Mouse (Mus musculus): ENCODE results near the gene Slc25a21. TPM values are rescaled to one million over a fixed set of nuclear protein-coding genes. Genes with fewer than 3 reads are reported as not detected.
A peak's percentile ranks its signal among the peaks of the same experiment; 100 is the strongest.
"Not testable (repeated sequence)": the region's sequence is repeated elsewhere in the genome, so short reads cannot be mapped to it uniquely, and the experiment has no call there.

The Slc25a21 gene
- polyA plus RNA-seq, 1 experiment from 2014 or later, result 2.3 TPM

- H3K4me3 ChIP-seq (ENCODE audit: low read depth, low read length); H3K9me3 ChIP-seq (ENCODE audit: control insufficient read depth, low read length); H3K27ac ChIP-seq (ENCODE audit: low read depth, low read length); H3K9ac ChIP-seq (ENCODE audit: low read length); H3K4me2 ChIP-seq (ENCODE audit: low read depth, low read length, severe bottlenecking); H3K36me3 ChIP-seq (ENCODE audit: control insufficient read depth, insufficient read depth, low read length); H3K27me3 ChIP-seq (ENCODE audit: control insufficient read depth, insufficient read depth, low read length); ATAC-seq (replicated peaks; ENCODE audit: low FRiP score); DNase-seq (ENCODE audit: low spot score); H3K4me1 ChIP-seq (replicated peaks; ENCODE audit: control insufficient read depth, insufficient read depth, low read length): not testable (repeated sequence)
- 89% methylated on average over 5 of the region's 5 CpGs for WGBS
Measured at GRCm38 (mm10) chr12:57212463-57212862, 15.2 kb upstream of the Slc25a21 start.

GRCm38 (mm10) chr12:57211353-57212311 lies 14.4 kb upstream of the Slc25a21 start:
- H3K27me3 ChIP-seq (ENCODE audit: control insufficient read depth, insufficient read depth, low read length), result no peaks in the 10 kb centered on the region
- no peak overlapping the region for H3K27ac ChIP-seq (ENCODE audit: low read depth, low read length)
- H3K4me2 ChIP-seq (ENCODE audit: low read depth, low read length, severe bottlenecking), result peak overlapping the region; percentile 84
- no peaks in the 10 kb centered on the region; the same call in 1 of the 2 replicates for H3K4me1 ChIP-seq (replicated peaks; ENCODE audit: control insufficient read depth, insufficient read depth, low read length)
- peak; percentile 65 for DNase-seq (ENCODE audit: low spot score)
- no peaks in the 10 kb centered on the region for H3K9me3 ChIP-seq (ENCODE audit: control insufficient read depth, low read length)
- ATAC-seq (replicated peaks; ENCODE audit: low FRiP score), result peak; percentile 85
- no peaks in the 10 kb centered on the region for H3K36me3 ChIP-seq (ENCODE audit: control insufficient read depth, insufficient read depth, low read length)
- H3K9ac ChIP-seq (ENCODE audit: low read length), result peak overlapping the region; percentile 70
- H3K4me3 ChIP-seq (ENCODE audit: low read depth, low read length), result peak overlapping the region; percentile 42
- 9% methylated on average over 30 of the region's 30 CpGs for WGBS

GRCm38 (mm10) chr12:57204276-57204851 lies 7.1 kb upstream of the Slc25a21 start:
- Histone ChIP-seq H3K9ac (ENCODE audit: low read length) (no peak overlapping the region), H3K36me3 (ENCODE audit: control insufficient read depth, insufficient read depth, low read length) (no peaks in the 10 kb centered on the region), H3K9me3 (ENCODE audit: control insufficient read depth, low read length) (no peaks in the 10 kb centered on the region), H3K4me1 (replicated peaks; ENCODE audit: control insufficient read depth, insufficient read depth, low read length) (no peaks in the 10 kb centered on the region), H3K27ac (ENCODE audit: low read depth, low read length) (no peak overlapping the region), H3K4me3 (ENCODE audit: low read depth, low read length) (no peak overlapping the region), H3K4me2 (ENCODE audit: low read depth, low read length, severe bottlenecking) (no peak overlapping the region), H3K27me3 (ENCODE audit: control insufficient read depth, insufficient read depth, low read length) (no peaks in the 10 kb centered on the region)
- no peak for ATAC-seq (replicated peaks; ENCODE audit: low FRiP score)
- no peak for DNase-seq (ENCODE audit: low spot score)
- WGBS, result 88% methylated on average over 4 of the region's 4 CpGs

- Histone ChIP-seq H3K36me3 (ENCODE audit: control insufficient read depth, insufficient read depth, low read length) (no peaks in the 10 kb centered on the region), H3K9ac (ENCODE audit: low read length) (no peak overlapping the region), H3K4me1 (replicated peaks; ENCODE audit: control insufficient read depth, insufficient read depth, low read length) (no peaks in the 10 kb centered on the region; the same call in 1 of the 2 replicates), H3K4me2 (ENCODE audit: low read depth, low read length, severe bottlenecking) (no peak overlapping the region), H3K27ac (ENCODE audit: low read depth, low read length) (no peak overlapping the region), H3K27me3 (ENCODE audit: control insufficient read depth, insufficient read depth, low read length) (no peaks in the 10 kb centered on the region), H3K9me3 (ENCODE audit: control insufficient read depth, low read length) (no peaks in the 10 kb centered on the region), H3K4me3 (ENCODE audit: low read depth, low read length) (no peak overlapping the region)
- no peak for ATAC-seq (replicated peaks; ENCODE audit: low FRiP score)
- 90% methylated on average over 3 of the region's 3 CpGs for WGBS
- no peak for DNase-seq (ENCODE audit: low spot score)
Measured at GRCm38 (mm10) chr12:57201901-57202300, 4.6 kb upstream of the Slc25a21 start.

GRCm38 (mm10) chr12:57199427-57199826 lies 2.2 kb upstream of the Slc25a21 start:
- H3K9ac ChIP-seq (ENCODE audit: low read length), result no peak overlapping the region
- ATAC-seq (replicated peaks; ENCODE audit: low FRiP score) (no peak), DNase-seq (ENCODE audit: low spot score) (no peak)
- no peak overlapping the region for H3K27ac ChIP-seq (ENCODE audit: low read depth, low read length)
- H3K4me1 ChIP-seq (replicated peaks; ENCODE audit: control insufficient read depth, insufficient read depth, low read length), result no peaks in the 10 kb centered on the region; the same call in 1 of the 2 replicates
- no peaks in the 10 kb centered on the region for H3K27me3 ChIP-seq (ENCODE audit: control insufficient read depth, insufficient read depth, low read length)
- H3K36me3 ChIP-seq (ENCODE audit: control insufficient read depth, insufficient read depth, low read length), result no peaks in the 10 kb centered on the region
- no peak overlapping the region for H3K4me2 ChIP-seq (ENCODE audit: low read depth, low read length, severe bottlenecking)
- H3K9me3 ChIP-seq (ENCODE audit: control insufficient read depth, low read length), result no peaks in the 10 kb centered on the region
- WGBS, result 90% methylated on average over 2 of the region's 2 CpGs
- H3K4me3 ChIP-seq (ENCODE audit: low read depth, low read length), result no peak overlapping the region

- no peaks in the 10 kb centered on the region for H3K9me3 ChIP-seq (ENCODE audit: control insufficient read depth, low read length)
- no peak overlapping the region for H3K27ac ChIP-seq (ENCODE audit: low read depth, low read length)
- H3K27me3 ChIP-seq (ENCODE audit: control insufficient read depth, insufficient read depth, low read length), result no peaks in the 10 kb centered on the region
- H3K4me2 ChIP-seq (ENCODE audit: low read depth, low read length, severe bottlenecking), result no peak overlapping the region
- DNase-seq (ENCODE audit: low spot score) (no peak), ATAC-seq (replicated peaks; ENCODE audit: low FRiP score) (no peak)
- no peak overlapping the region for H3K9ac ChIP-seq (ENCODE audit: low read length)
- H3K4me1 ChIP-seq (replicated peaks; ENCODE audit: control insufficient read depth, insufficient read depth, low read length), result no peaks in the 10 kb centered on the region; the same call in 1 of the 2 replicates
- H3K4me3 ChIP-seq (ENCODE audit: low read depth, low read length), result no peak overlapping the region
- no peaks in the 10 kb centered on the region for H3K36me3 ChIP-seq (ENCODE audit: control insufficient read depth, insufficient read depth, low read length)
Measured at GRCm38 (mm10) chr12:57198269-57198668, 997 bp upstream of the Slc25a21 start.

- peak; percentile 72 for DNase-seq (ENCODE audit: low spot score)
- H3K9me3 ChIP-seq (ENCODE audit: control insufficient read depth, low read length), result no peaks in the 10 kb centered on the region
- H3K36me3 ChIP-seq (ENCODE audit: control insufficient read depth, insufficient read depth, low read length), result no peaks in the 10 kb centered on the region
- H3K27ac ChIP-seq (ENCODE audit: low read depth, low read length), result no peak overlapping the region; the same call in 1 of the 2 replicates
- peak overlapping the region; percentile 88 for H3K4me2 ChIP-seq (ENCODE audit: low read depth, low read length, severe bottlenecking)
- no peaks in the 10 kb centered on the region for H3K27me3 ChIP-seq (ENCODE audit: control insufficient read depth, insufficient read depth, low read length)
- ATAC-seq (replicated peaks; ENCODE audit: low FRiP score), result peak; percentile 72
- peak overlapping the region; percentile 50 for H3K4me3 ChIP-seq (ENCODE audit: low read depth, low read length)
- H3K9ac ChIP-seq (ENCODE audit: low read length), result peak overlapping the region; percentile 59
- no peaks in the 10 kb centered on the region; the same call in 1 of the 2 replicates for H3K4me1 ChIP-seq (replicated peaks; ENCODE audit: control insufficient read depth, insufficient read depth, low read length)
- under 1% methylated on average over 59 of the region's 59 CpGs for WGBS
Measured at GRCm38 (mm10) chr12:57196608-57197362, 487 bp downstream of the Slc25a21 start.

- peak overlapping the region; percentile 88 for H3K4me2 ChIP-seq (ENCODE audit: low read depth, low read length, severe bottlenecking)
- no peak overlapping the region; the same call in 1 of the 2 replicates for H3K27ac ChIP-seq (ENCODE audit: low read depth, low read length)
- no peak for ATAC-seq (replicated peaks; ENCODE audit: low FRiP score)
- peak overlapping the region; percentile 59 for H3K9ac ChIP-seq (ENCODE audit: low read length)
- no peak for DNase-seq (ENCODE audit: low spot score)
- WGBS, result 8% methylated on average over 8 of the region's 8 CpGs
- no peaks in the 10 kb centered on the region for H3K36me3 ChIP-seq (ENCODE audit: control insufficient read depth, insufficient read depth, low read length)
- H3K4me3 ChIP-seq (ENCODE audit: low read depth, low read length), result peak overlapping the region; percentile 50
- H3K4me1 ChIP-seq (replicated peaks; ENCODE audit: control insufficient read depth, insufficient read depth, low read length), result no peaks in the 10 kb centered on the region; the same call in 1 of the 2 replicates
- H3K27me3 ChIP-seq (ENCODE audit: control insufficient read depth, insufficient read depth, low read length), result no peaks in the 10 kb centered on the region
- no peaks in the 10 kb centered on the region for H3K9me3 ChIP-seq (ENCODE audit: control insufficient read depth, low read length)
Measured at GRCm38 (mm10) chr12:57196286-57196607, 1.0 kb downstream of the Slc25a21 start.
